Mouse (Mus musculus) C2C12 (cell line): ENCODE data around the gene St3gal4.

Source experiments
- CEBPB ChIP-seq: IDR thresholded peaks from one replicate; pipeline ENCODE4 v1.6.1; 2011; ENCODE audit warnings: low read depth, mild to moderate bottlenecking, control low read depth, moderate library complexity
- CTCF ChIP-seq: IDR thresholded peaks from one replicate; pipeline ENCODE4 v1.5.1; 2011; ENCODE audit not compliant: control insufficient read depth, insufficient read depth, insufficient read length
- MYOG ChIP-seq: IDR thresholded peaks from one replicate; pipeline ENCODE4 v1.6.1; 2011; ENCODE audit not compliant: control insufficient read depth, insufficient read length; ENCODE audit errors: extremely low read depth
- USF1 ChIP-seq: IDR thresholded peaks from one replicate; pipeline ENCODE4 v1.6.1; 2011; ENCODE audit warnings: low read depth, mild to moderate bottlenecking, control low read depth, moderate library complexity

DNA sequence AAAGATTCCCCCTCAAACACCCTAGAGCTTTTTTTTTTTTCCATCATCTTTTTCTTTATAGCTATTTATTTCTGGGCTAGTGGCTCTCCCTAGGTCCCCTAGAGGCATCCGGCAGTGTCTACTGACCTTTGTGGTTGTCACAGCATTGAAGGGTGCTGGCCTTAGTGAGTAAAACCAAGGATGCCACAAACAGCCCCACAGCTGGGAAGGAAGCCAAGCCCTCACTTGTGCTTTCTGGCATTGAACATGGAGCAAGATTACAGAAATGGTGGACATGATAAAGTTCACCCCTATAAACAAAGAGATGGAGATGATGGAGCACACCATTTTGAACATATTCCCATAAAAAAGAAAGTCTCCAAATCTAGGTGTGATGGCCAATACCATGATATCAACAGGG, 97.3 kb downstream of the St3gal4 start:
- TF ChIP-seq USF1 (no peak), CTCF (no peak), CEBPB (no peak), MYOG (no peak)
